Comparison of ENCODE assay signal across 8 mouse cellular contexts in genomic region chr11:45852124-45852994, GRCm38 (mm10). TPM values are rescaled to one million over a fixed set of nuclear protein-coding genes. Genes with fewer than 3 reads are reported as not detected.
DNase-seq lines count a peak whose midpoint lies in the region; ATAC-seq and TF ChIP-seq lines count a peak whose summit lies in the region.

No protein-coding gene starts in this region.

- no peaks in the 10 kb centered on the region for H3K27me3 ChIP-seq in kidney, adult 2 months (replicated peaks; ENCODE audit: control insufficient read depth, insufficient read depth, low read length)

- DNase-seq in right cerebral cortex, postnatal 10 days (ENCODE audit: low spot score in 2 of 2), result peak; percentile 29 to 37
- no peak for DNase-seq in right cerebral cortex, postnatal 4 days
- peak; percentile 42 for DNase-seq in c-Kit-negative CD71-positive TER-119-positive erythroid progenitor cells, embryonic 14.5 days (ENCODE audit: low read depth, low spot score)
- DNase-seq in kidney, adult 2 months, result peak; percentile 54
- peak; percentile 38 for DNase-seq in lung, postnatal 10 days
- peak; percentile 4 for DNase-seq in retina, postnatal 7 days (ENCODE audit: low read depth, low spot score)

- peaks cover 22% of the 10 kb centered on the region; the same call in 1 of the 2 replicates for H3K4me1 ChIP-seq in kidney, adult 2 months (ENCODE audit: control insufficient read depth, insufficient read depth, low read length)

- H3K4me3 ChIP-seq in kidney, adult 2 months (ENCODE audit: insufficient read depth, low read depth, low read length), result peak overlapping the region; percentile 75

- no peaks in the 10 kb centered on the region; the same call in 1 of the 2 replicates for H3K36me3 ChIP-seq in kidney, adult 2 months (ENCODE audit: control insufficient read depth, insufficient read depth, low read length)

- H3K27ac ChIP-seq in kidney, adult 2 months (ENCODE audit: insufficient read depth, low read depth, low read length), result peak overlapping the region; percentile 81

- no peak for TF ChIP-seq CTCF in kidney, adult 2 months (conservative IDR thresholded peaks at IDR 0.05; ENCODE audit: insufficient read depth, insufficient read length, low read depth, low read length)

- no peak for TF ChIP-seq POLR2A in kidney, adult 2 months (IDR thresholded peaks at IDR 0.05; ENCODE audit: low read depth, low read length)

- peak; percentile 40 for ATAC-seq in granulocyte monocyte progenitor cell, adult 5-6 weeks (replicated peaks; ENCODE audit: poor library complexity, severe bottlenecking)
- ATAC-seq in megakaryocyte-erythroid progenitor cell, adult 5-6 weeks (replicated peaks; ENCODE audit: low FRiP score, low TSS enrichment, poor library complexity, severe bottlenecking), result no peak

- 2% methylated on average over 50 of the region's 58 CpGs for WGBS in kidney, adult 2 months

RNA-seq across cellular contexts. Expression of gene Clint1, which starts 0.5 kb away (rescaled TPM):
- 113 and 131 TPM in 2 replicates for total RNA-seq in granulocyte monocyte progenitor cell, adult 5-6 weeks (2014; fragmentation: Nextera tagmentation)
- 118 and 127 TPM in 2 replicates for total RNA-seq in granulocyte monocyte progenitor cell, adult 5-6 weeks (2017)
- 63.0 and 64.9 TPM in 2 replicates for polyA plus RNA-seq in kidney, adult 2 months (2012; rRNA removed)
- 121 and 126 TPM in 2 replicates for total RNA-seq in megakaryocyte-erythroid progenitor cell, adult 5-6 weeks (2014; fragmentation: Nextera tagmentation)
- 174 and 179 TPM in 2 replicates for total RNA-seq in megakaryocyte-erythroid progenitor cell, adult 5-6 weeks (2017)
